Mouse (Mus musculus) liver, postnatal 0 days (tissue): Measurements from ENCODE around the gene Col4a2.

Experiments used
- CTCF ChIP-seq: sonication (generic); IDR thresholded peaks from 2 replicates; pipeline ENCODE4 v1.5.1; 2016; ENCODE audit warnings: antibody characterized with exemption, low read depth
- EP300 ChIP-seq: IDR thresholded peaks from 2 replicates; pipeline ENCODE4 v1.6.1; 2016; ENCODE audit warnings: antibody characterized with exemption, low read depth, mild to moderate bottlenecking

GRCm38 (mm10) chr8:11382059-11382810 is 69.6 kb downstream of the Col4a2 start:
- TF ChIP-seq CTCF = no peak
- TF ChIP-seq EP300 = no peak
